Mouse (Mus musculus): ENCODE results near the gene Tfap2e.

- TF ChIP-seq CTCF (IDR thresholded peaks at IDR 0.05; ENCODE audit: extremely low read depth, insufficient read length, insufficient replicate concordance, low read depth, low read length) (no peak), POLR2A (IDR thresholded peaks at IDR 0.05; ENCODE audit: low read depth, low read length) (no peak)
These were observed 47.0 kb upstream of the Tfap2e start for GRCm38 (mm10) chr4:126782996-126783395.

Measured in small intestine, adult 2 months (tissue).